Mouse (Mus musculus): ENCODE measurements around the gene Adpgk.

The Adpgk gene

GRCm38 (mm10) chr9:59288685-59289410, 2.5 kb upstream of the Adpgk start:
- in situ Hi-C loops (cut with MboI; ENCODE audit: unreplicated experiment in 2 of 2): loop anchor here (5.0 to 10.0 kb wide), 4 partner anchors 277 to 754 kb away; no protein-coding TSS in a partner anchor

GRCm38 (mm10) chr9:59289529-59290115, 1.7 kb upstream of the Adpgk start:
- in situ Hi-C loops (cut with MboI; ENCODE audit: unreplicated experiment in 2 of 2): loop anchor here (5.0 to 10.0 kb wide), 5 partner anchors 195 to 755 kb away; partner anchors contain the start of gene Arih1 (in 1 of the 2)

- in situ Hi-C loops (cut with MboI; ENCODE audit: unreplicated experiment in 2 of 2): loop anchor here in 1 of 2 experiments (10.0 kb wide), 1 partner anchor 193 kb away; the partner anchor contains the start of gene Arih1
These were observed 532 bp downstream of the Adpgk start for GRCm38 (mm10) chr9:59291688-59292492.

GRCm38 (mm10) chr9:59292493-59292875, 1.1 kb downstream of the Adpgk start:
- in situ Hi-C loops (cut with MboI; ENCODE audit: unreplicated experiment in 2 of 2): loop anchor here in 1 of 2 experiments (10.0 kb wide), 1 partner anchor 192 kb away; the partner anchor contains the start of gene Arih1

- in situ Hi-C loops (cut with MboI; ENCODE audit: unreplicated experiment in 2 of 2): loop anchor here in 1 of 2 experiments (10.0 kb wide), 1 partner anchor 188 kb away; the partner anchor contains the start of gene Arih1
These were observed 5.1 kb downstream of the Adpgk start for GRCm38 (mm10) chr9:59296419-59296818.

GRCm38 (mm10) chr9:59307890-59308289, 16.5 kb downstream of the Adpgk start:
- in situ Hi-C loops (cut with MboI; ENCODE audit: unreplicated experiment in 2 of 2): no loop called here

- in situ Hi-C loops (cut with MboI; ENCODE audit: unreplicated experiment in 2 of 2): no loop called here
These were observed 19.4 kb downstream of the Adpgk start for GRCm38 (mm10) chr9:59310582-59311283.

GRCm38 (mm10) chr9:59311284-59311670, 19.9 kb downstream of the Adpgk start:
- in situ Hi-C loops (cut with MboI; ENCODE audit: unreplicated experiment in 2 of 2): no loop called here

- in situ Hi-C loops (cut with MboI; ENCODE audit: unreplicated experiment in 2 of 2): no loop called here
These were observed 24.8 kb downstream of the Adpgk start for GRCm38 (mm10) chr9:59316206-59316605.

GRCm38 (mm10) chr9:59324351-59324750, 33.0 kb downstream of the Adpgk start:
- in situ Hi-C loops (cut with MboI; ENCODE audit: unreplicated experiment in 2 of 2): no loop called here

GRCm38 (mm10) chr9:59330055-59330454, 38.7 kb downstream of the Adpgk start:
- in situ Hi-C loops (cut with MboI; ENCODE audit: unreplicated experiment in 2 of 2): no loop called here

GRCm38 (mm10) chr9:59336539-59336938, 45.2 kb downstream of the Adpgk start:
- in situ Hi-C loops (cut with MboI; ENCODE audit: unreplicated experiment in 2 of 2): loop anchor here in 1 of 2 experiments (5.0 kb wide), 1 partner anchor 341 kb away; no protein-coding TSS in a partner anchor

- in situ Hi-C loops (cut with MboI; ENCODE audit: unreplicated experiment in 2 of 2): loop anchor here in 1 of 2 experiments (5.0 kb wide), 1 partner anchor 339 kb away; no protein-coding TSS in a partner anchor
These were observed 46.5 kb downstream of the Adpgk start for GRCm38 (mm10) chr9:59337889-59338288.

GRCm38 (mm10) chr9:59338411-59338810, 47.1 kb downstream of the Adpgk start:
- in situ Hi-C loops (cut with MboI; ENCODE audit: unreplicated experiment in 2 of 2): loop anchor here in 1 of 2 experiments (5.0 kb wide), 1 partner anchor 339 kb away; no protein-coding TSS in a partner anchor

- in situ Hi-C loops (cut with MboI; ENCODE audit: unreplicated experiment in 2 of 2): loop anchor here in 1 of 2 experiments (5.0 kb wide), 1 partner anchor 338 kb away; no protein-coding TSS in a partner anchor
These were observed 47.7 kb downstream of the Adpgk start for GRCm38 (mm10) chr9:59339107-59339506.

GRCm38 (mm10) chr9:59340002-59340401, 48.6 kb downstream of the Adpgk start:
- in situ Hi-C loops (cut with MboI; ENCODE audit: unreplicated experiment in 2 of 2): loop anchor here (5.0 kb wide), 3 partner anchors 137 to 227 kb away; no protein-coding TSS in a partner anchor

- in situ Hi-C loops (cut with MboI; ENCODE audit: unreplicated experiment in 2 of 2): loop anchor here (5.0 kb wide), 2 partner anchors 131 to 321 kb away; no protein-coding TSS in a partner anchor
These were observed 54.8 kb downstream of the Adpgk start for GRCm38 (mm10) chr9:59346176-59346575.

- in situ Hi-C loops (cut with MboI; ENCODE audit: unreplicated experiment in 2 of 2): no loop called here
These were observed 61.4 kb downstream of the Adpgk start for GRCm38 (mm10) chr9:59352586-59353252.

GRCm38 (mm10) chr9:59353253-59353639, 61.9 kb downstream of the Adpgk start, which contains the start of gene Bbs4:
Gene Bbs4 (minus strand): TSS chr9:59353508.
- in situ Hi-C loops (cut with MboI; ENCODE audit: unreplicated experiment in 2 of 2): no loop called here

All from v-Abl transformed pro-B cells (cell line).